Mouse (Mus musculus) natural killer cell, adult 2 months (primary cell): ENCODE results near the gene Prss8.
"Not testable (repeated sequence)": the region's sequence is repeated elsewhere in the genome, so short reads cannot be mapped to it uniquely, and the experiment has no call there.

ENCODE experiments used
- DNase-seq, 2 experiments: peaks; one replicate each; pipeline ENCODE4 v3.0.0; 2022; ENCODE audit warnings: low spot score in 2 of 2

Prss8 gene

GRCm38 (mm10) chr7:127929923-127930322, at the start of gene Prss8:
Prss8 (minus strand) TSS chr7:127930104.
- no peak for DNase-seq

DNA sequence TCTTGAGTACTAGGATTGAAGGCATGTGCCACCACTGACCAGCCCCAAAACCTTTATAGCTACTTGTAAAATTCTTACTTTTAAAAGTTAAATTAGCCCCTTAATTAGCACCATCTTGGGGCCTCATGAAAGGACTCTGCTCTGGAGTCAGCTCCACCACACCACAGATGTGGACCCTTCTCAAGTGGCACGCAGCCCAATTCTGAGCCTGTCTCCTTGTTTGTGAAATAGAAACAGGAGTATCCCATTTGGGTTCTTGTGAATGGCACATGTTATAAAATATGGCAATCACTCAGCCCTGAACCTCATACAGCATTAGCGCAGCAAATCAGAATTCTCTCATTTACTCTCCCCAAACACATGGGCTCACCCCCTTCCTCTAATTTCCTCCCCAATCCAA, 49.0 kb upstream of the Prss8 start:
- no peak for DNase-seq

DNA sequence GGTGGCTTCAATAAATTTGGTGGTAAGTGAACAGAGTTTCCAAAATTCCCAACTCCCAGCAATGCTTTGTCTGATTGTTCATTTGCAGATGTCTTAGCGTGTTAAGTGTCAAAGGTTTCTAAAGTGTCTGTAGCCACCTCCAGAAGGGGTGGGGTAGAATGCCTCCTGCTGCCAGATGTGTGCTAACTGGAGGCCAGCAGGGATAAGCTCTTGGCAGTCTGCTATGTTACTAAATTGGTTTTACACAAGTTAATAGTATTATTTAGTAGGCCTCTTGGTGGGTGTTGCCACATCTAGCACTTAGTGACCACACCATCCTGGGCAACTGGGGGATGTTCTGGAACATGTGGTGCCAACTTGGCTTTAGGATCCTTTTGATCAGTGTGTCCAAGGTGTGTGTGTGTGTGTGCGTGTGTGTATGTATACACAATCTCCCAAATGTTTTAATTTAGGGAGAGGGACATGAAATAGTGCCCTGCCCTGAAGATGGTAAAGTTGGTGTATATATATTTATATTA, 44.6 kb upstream of the Prss8 start:
- no peak for DNase-seq

DNA sequence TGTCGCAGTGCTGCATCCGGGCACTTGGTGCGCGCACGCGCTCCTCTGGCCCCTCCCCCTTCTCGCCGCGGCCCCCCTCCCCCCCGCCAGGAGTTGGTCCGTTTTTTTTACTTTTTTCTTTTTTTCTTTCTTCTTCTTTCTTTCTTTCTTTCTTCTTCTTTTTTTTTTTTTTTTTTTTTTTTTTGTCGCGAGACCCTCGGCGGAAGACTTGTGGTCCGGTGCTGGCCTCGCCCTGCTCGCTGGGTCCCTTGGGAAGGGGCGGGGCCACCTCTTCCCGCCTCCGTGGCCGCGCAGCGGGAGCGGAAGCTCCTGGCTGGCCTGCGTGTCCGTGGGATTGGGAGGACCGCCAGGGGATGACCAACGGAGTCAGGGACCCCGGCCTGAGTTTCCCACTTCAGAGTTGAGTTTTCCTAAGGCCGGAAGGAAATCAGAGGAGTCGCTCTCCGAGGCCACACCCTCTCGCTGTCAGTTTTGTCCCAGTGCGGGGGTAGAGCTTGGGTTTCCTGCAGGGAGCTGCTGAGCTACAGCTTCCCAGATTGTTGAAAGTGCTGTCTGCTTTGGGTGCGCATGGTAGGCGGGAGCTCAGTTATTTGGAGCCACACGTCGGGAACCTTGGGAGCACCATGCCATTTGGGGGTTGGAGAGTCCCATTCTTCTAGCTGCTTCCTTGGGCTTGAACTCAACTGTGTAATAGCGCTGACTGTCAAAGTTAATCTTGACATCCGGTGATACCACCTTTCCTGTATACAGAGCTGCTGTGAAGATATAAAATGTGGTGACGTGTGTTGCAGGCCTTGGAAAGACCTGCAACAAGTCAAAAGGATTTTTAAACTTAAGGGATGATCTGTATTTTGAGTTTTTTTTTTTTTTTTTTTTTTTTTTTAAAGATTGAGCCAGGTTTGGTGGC, 38.3 kb upstream of the Prss8 start:
- DNase-seq = peak; percentile 29 to 37

GRCm38 (mm10) chr7:127967004-127967921, 37.4 kb upstream of the Prss8 start, which contains the start of gene Fus:
Fus (plus strand) TSS chr7:127967457.
- peak; percentile 97 for DNase-seq

DNA sequence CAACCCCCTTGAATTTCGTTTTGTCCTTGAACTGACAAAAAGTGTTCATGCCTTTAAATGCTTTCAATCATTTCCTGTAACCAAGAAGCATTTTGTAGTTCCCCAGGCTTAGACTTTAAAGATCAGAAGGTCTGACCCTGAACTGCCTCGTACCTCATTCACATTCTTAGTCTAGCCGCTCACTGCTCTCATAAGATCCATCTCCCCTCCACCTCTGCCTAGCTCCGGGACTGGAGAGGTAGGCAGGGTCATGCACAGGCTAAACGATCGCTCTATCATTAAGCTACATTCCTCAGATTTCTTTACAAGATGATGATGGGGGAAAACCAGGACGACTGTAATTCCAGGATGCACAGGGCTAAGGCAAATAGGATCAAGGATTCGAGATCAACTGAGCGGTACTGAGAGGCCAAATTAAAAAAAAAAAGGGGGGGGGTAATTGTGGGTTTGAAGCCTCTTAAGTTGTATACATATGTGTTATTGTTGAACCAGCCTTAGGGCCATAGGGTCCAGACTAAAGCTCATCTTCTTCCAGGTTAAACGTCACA, 36.5 kb upstream of the Prss8 start:
- DNase-seq = no peak

- no peak for DNase-seq
These were observed 29.5 kb upstream of the Prss8 start for GRCm38 (mm10) chr7:127959364-127959763.

DNA sequence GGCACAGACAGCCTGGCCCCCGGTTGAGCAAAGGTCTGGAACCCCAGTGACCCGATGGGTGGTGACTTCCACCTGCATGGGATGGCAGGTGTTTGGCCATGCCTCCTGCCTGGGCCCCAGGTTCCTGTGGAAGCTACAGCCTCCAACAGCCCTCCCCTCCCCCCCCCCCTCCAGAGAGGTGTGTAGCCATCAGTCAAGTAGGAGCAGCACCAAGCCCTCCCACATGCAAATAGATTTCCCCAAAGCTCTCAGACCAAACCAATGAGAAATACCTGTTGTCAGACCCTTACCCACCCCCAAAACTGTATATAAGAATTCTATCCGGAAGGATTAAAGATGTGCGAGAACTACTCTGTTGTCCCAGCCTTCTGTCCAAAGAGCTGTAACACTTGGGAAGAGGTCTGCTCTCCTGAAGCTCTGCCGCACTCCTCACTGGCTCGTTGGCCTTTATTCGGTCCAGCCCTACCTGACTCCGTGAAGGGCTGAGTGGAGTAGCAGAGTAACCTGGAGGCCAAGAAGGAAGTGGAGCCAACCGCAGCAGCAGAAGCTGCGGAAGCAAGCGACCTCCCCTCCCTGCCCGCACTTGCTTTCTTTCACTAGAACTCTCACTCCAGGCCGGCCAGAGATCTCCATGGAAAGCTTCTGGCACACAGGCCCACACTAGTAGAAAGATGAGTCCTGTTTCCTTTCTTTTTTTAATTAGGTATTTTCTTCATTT, 23.1 kb upstream of the Prss8 start:
- no peak for DNase-seq

- DNase-seq = no peak
These were observed 16.6 kb upstream of the Prss8 start, which contains the start of gene Prss36 for GRCm38 (mm10) chr7:127946470-127947023. Prss36 (minus strand) TSS chr7:127946725.

DNA sequence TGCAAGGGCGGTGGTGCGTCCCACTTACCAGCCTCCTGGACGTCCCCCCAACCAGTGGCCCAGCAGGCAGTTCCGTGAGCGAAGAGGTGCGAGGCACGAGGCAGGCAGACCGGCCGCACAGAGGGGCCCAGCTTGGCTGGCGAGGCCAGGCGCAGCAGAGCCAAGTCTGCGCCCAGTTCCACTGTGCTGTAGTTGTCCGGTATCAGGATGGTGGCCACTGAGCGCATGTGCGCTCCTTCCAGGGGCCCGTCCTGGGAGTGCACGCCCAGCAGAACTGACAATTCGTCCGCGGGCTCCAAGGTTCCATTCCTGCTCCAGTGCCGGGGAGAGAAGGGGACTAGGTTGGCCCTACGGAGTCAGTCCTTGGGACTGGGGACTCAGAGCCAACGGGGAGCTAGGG, 14.7 kb upstream of the Prss8 start:
- no peak for DNase-seq

- not testable (repeated sequence) for DNase-seq
These were observed 12.2 kb upstream of the Prss8 start for GRCm38 (mm10) chr7:127942097-127942496.

GRCm38 (mm10) chr7:127936216-127936884, 6.4 kb upstream of the Prss8 start:
- DNase-seq = no peak

- DNase-seq = no peak
These were observed 5.8 kb upstream of the Prss8 start for GRCm38 (mm10) chr7:127935748-127936159.

DNA sequence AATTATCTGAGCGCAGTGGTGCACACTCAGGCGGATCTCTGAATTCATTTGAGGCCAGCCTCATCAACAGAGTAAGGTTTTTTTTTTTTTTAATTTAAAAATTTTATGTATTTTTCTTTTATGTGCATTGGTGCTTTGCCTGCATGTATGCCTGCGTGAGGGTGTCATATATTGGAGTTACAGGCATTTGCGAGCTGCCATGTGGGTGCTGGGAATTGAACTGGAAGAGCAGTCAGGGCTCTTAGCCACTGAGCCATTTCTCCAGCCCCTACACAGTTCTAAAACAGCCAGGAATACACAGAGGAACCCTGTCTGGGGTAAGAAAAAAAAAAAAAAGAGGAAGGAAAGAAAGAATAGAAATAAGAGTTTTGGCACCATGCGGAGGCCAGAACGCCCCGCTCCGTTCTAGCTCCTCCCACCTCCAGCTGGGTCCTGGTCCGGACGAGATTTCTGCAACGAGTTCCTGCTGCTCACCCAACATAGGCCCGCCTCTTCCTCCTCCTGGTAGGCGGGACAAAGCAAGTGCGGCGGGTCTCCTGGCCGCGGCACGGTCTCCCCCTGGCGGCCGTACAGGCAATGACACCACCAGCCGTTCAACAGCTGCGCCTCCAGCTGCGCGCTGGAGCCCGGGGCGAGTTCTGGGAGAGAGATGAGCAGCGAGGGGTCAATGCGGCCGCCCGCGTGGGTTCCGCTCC, 5.3 kb upstream of the Prss8 start:
- DNase-seq = peak; percentile 90 to 94

DNA sequence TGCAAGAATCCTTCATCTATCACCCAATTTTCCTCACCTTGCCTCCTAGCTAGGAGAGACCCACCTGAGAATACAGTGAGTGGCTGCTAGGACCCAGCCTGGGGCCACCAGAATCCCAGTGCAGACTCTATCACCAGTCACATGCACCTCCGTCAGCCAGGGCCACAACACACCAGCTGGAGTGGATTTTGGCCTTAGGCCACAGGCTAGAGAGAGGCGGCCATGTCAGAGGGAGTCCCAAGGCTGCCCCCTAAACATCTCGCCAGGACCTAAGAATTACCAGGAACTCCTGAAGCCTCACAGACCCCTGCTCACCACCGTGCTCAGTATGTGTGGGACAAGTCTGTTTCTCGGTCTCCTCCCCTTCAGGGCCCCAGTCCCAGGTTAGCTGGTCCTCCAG, 4.2 kb upstream of the Prss8 start:
- no peak for DNase-seq

GRCm38 (mm10) chr7:127932273-127933031, 2.5 kb upstream of the Prss8 start:
- no peak for DNase-seq

- DNase-seq = no peak
These were observed 1.6 kb upstream of the Prss8 start for GRCm38 (mm10) chr7:127931351-127932135.

DNA sequence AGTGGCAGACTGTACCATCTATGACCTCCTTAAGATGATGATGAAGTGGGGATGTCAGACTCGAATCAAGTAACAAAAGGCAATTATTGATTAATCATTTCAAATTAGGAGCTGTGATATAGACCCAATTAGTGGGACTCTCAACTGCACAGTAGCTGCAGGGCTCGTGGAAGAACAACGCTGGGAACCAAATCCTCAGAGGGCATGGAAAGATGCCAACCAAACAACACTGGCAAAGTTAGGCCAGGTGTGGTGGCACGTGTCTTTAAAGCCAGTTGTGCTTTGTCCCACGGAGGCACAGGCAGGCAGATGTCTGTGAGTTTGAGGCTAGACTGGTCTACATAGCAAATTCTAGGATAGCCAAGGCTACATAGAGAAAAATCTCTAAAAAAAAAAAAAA, 732 bp upstream of the Prss8 start:
- DNase-seq = no peak
